Mouse (Mus musculus): ENCODE results near the gene Gm3095. TPM values are rescaled to one million over a fixed set of nuclear protein-coding genes. Genes with fewer than 3 reads are reported as not detected.
"Not testable (repeated sequence)": the region's sequence is repeated elsewhere in the genome, so short reads cannot be mapped to it uniquely, and the experiment has no call there.

Gm3095 gene
- polyA plus RNA-seq (2011; ENCODE audit: insufficient read depth, insufficient read length, low read depth, missing spikeins), result 0.69 TPM in 1 of 2 replicates, not detected in the other

- H3K27me3 ChIP-seq (ENCODE audit: control insufficient read depth, insufficient read depth, low read length, poor library complexity, severe bottlenecking); H3K36me3 ChIP-seq (ENCODE audit: control insufficient read depth, insufficient read depth, low read length, poor library complexity, severe bottlenecking); H3K4me3 ChIP-seq (ENCODE audit: low read depth, low read length); H3K9ac ChIP-seq (ENCODE audit: low read depth, poor library complexity, severe bottlenecking); H3K27ac ChIP-seq (ENCODE audit: insufficient read depth, low read length); H3K4me1 ChIP-seq (ENCODE audit: control insufficient read depth, insufficient read depth, low read length); H3K9me3 ChIP-seq (replicated peaks; ENCODE audit: control insufficient read depth, insufficient read depth, low read length, poor library complexity, severe bottlenecking): not testable (repeated sequence)
Observed at GRCm38 (mm10) chr14:3963247-3963646, at the start of gene Gm3095. Gene Gm3095, plus strand, starts transcription at chr14:3963547.

GRCm38 (mm10) chr14:3931456-3931855 is 31.9 kb upstream of the Gm3095 start, which contains the start of gene Gm3029:
Gene Gm3029, plus strand, starts transcription at chr14:3931756.
- not testable (repeated sequence) for H3K27me3 ChIP-seq (ENCODE audit: control insufficient read depth, insufficient read depth, low read length, poor library complexity, severe bottlenecking); H3K27ac ChIP-seq (ENCODE audit: insufficient read depth, low read length)

DNA sequence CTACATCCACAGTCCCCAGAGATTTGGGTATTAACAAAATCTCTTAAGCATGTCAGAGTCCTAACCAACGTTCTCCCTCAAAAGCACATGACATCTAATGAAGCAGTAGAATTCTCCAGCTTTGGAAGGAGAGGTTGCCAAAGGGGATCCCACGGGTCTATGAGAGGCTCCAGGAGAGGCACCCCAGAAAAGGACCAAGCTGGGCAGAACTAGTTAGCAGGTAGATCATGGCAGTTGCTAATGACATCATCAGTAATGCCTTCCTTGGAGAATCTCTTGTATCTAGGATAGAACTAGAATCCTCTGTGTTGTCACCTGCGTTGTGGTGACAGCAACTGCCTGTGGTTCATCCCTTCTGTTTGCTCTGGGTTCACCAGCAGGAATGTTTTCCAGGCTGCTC is 34.7 kb downstream of the Gm3095 start, which contains the start of gene Gm3099:
Gene Gm3099 (plus strand): TSS at position 301 of the 400 bp plus-strand sequence.
- not testable (repeated sequence) for H3K9me3 ChIP-seq (replicated peaks; ENCODE audit: control insufficient read depth, insufficient read depth, low read length, poor library complexity, severe bottlenecking); H3K9ac ChIP-seq (ENCODE audit: low read depth, poor library complexity, severe bottlenecking); H3K27ac ChIP-seq (ENCODE audit: insufficient read depth, low read length); H3K27me3 ChIP-seq (ENCODE audit: control insufficient read depth, insufficient read depth, low read length, poor library complexity, severe bottlenecking); H3K4me3 ChIP-seq (ENCODE audit: low read depth, low read length); H3K4me1 ChIP-seq (ENCODE audit: control insufficient read depth, insufficient read depth, low read length); H3K36me3 ChIP-seq (ENCODE audit: control insufficient read depth, insufficient read depth, low read length, poor library complexity, severe bottlenecking)

More at GRCm38 (mm10) chr14:3931456-3931855, 31.9 kb upstream of the Gm3095 start, which contains the start of gene Gm3029:
- not testable (repeated sequence) for H3K36me3 ChIP-seq (ENCODE audit: control insufficient read depth, insufficient read depth, low read length, poor library complexity, severe bottlenecking); H3K4me1 ChIP-seq (ENCODE audit: control insufficient read depth, insufficient read depth, low read length); H3K9me3 ChIP-seq (replicated peaks; ENCODE audit: control insufficient read depth, insufficient read depth, low read length, poor library complexity, severe bottlenecking); H3K9ac ChIP-seq (ENCODE audit: low read depth, poor library complexity, severe bottlenecking); H3K4me3 ChIP-seq (ENCODE audit: low read depth, low read length)

Other genes starting within 250 kb of the Gm3095 start
- 0.99 TPM in 1 of 2 replicates, not detected in the other for gene Gm3002, start 153.5 kb upstream of the Gm3095 start, polyA plus RNA-seq (2011; ENCODE audit: insufficient read depth, insufficient read length, low read depth, missing spikeins)
- not detected in 2 replicates for gene Gm3033, start 117.3 kb upstream of the Gm3095 start, polyA plus RNA-seq (2011; ENCODE audit: insufficient read depth, insufficient read length, low read depth, missing spikeins)
- gene Gm2916, start 79.4 kb upstream of the Gm3095 start, polyA plus RNA-seq (2011; ENCODE audit: insufficient read depth, insufficient read length, low read depth, missing spikeins), result not detected in 2 replicates
- not detected in 2 replicates for gene Gm3029, start 31.8 kb upstream of the Gm3095 start, polyA plus RNA-seq (2011; ENCODE audit: insufficient read depth, insufficient read length, low read depth, missing spikeins)
- gene Gm3099, start 34.8 kb downstream of the Gm3095 start, polyA plus RNA-seq (2011; ENCODE audit: insufficient read depth, insufficient read length, low read depth, missing spikeins), result not detected in 2 replicates
- not detected in 2 replicates for gene Gm5796, start 60.4 kb downstream of the Gm3095 start, polyA plus RNA-seq (2011; ENCODE audit: insufficient read depth, insufficient read length, low read depth, missing spikeins)
- gene Gm3115, start 120.6 kb downstream of the Gm3095 start, polyA plus RNA-seq (2011; ENCODE audit: insufficient read depth, insufficient read length, low read depth, missing spikeins), result not detected in 2 replicates
- not detected in 2 replicates for gene Gm8108, start 147.0 kb downstream of the Gm3095 start, polyA plus RNA-seq (2011; ENCODE audit: insufficient read depth, insufficient read length, low read depth, missing spikeins)
- not detected in 2 replicates for gene Gm3127, start 201.5 kb downstream of the Gm3095 start, polyA plus RNA-seq (2011; ENCODE audit: insufficient read depth, insufficient read length, low read depth, missing spikeins)
- not detected in 2 replicates for gene Gm2974, start 219.0 kb downstream of the Gm3095 start, polyA plus RNA-seq (2011; ENCODE audit: insufficient read depth, insufficient read length, low read depth, missing spikeins)

Measured in ES-Bruce4 (cell line).